19 mouse cellular contexts compared by ENCODE assay signal in the genomic region with DNA sequence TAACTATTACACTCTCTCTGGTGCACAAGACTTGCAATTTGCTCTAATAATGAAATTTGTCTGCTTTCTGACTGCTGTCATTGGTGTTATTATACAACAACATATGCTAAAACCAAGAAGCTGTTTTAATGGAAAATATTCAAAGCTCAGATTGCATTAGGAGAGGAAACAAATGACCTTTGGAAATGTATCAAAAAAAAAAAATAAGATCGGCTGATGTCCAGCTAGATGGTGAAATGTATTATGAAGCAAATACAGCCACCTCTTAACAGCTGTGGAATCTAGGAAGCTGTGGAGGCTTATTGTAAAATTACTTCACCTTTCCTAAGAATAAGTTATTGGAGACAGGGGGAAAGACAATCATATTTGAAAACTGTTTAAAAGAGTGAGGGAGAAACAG.
"Had no signal": no experiment of that assay in that cellular context is flagged by ENCODE, and none has a peak within 500 bp of the region (broad histone marks: within the 10 kb centered on the region; RNA-seq: fewer than 3 reads in every experiment).

No protein-coding gene starts in this region.

- ATAC-seq: midbrain, embryonic 13.5 days; midbrain, embryonic 15.5 days had no signal

- H3K4me2 ChIP-seq: lung, embryonic 14.5 days; midbrain, embryonic 11.5 days; midbrain, embryonic 13.5 days; midbrain, embryonic 15.5 days; neural tube, embryonic 13.5 days; neural tube, embryonic 15.5 days had no signal

- H3K9ac ChIP-seq: liver, embryonic 14.5 days; lung, embryonic 14.5 days; midbrain, embryonic 13.5 days; midbrain, embryonic 15.5 days; neural tube, embryonic 13.5 days; neural tube, embryonic 15.5 days had no signal

- H3K27ac ChIP-seq: liver, embryonic 14.5 days; macrophage; midbrain, embryonic 13.5 days; midbrain, embryonic 15.5 days; neural tube, embryonic 13.5 days; neural tube, embryonic 15.5 days had no signal

- DNase-seq: lung, embryonic 14.5 days; lung, postnatal 36 days; retina, postnatal 1 day; right cerebral cortex, adult 18-20 months; right cerebral cortex, postnatal 25 days; right cerebral cortex, postnatal 4 days; spleen, adult 18-20 months; thymus, adult 18-20 months; thymus, postnatal 14 days; thymus, postnatal 36 days had no signal

- H3K9me3 ChIP-seq: megakaryocyte, embryonic 14.5 days; midbrain, embryonic 13.5 days; midbrain, embryonic 15.5 days; neural tube, embryonic 13.5 days; neural tube, embryonic 15.5 days had no signal

- H3K36me3 ChIP-seq: midbrain, embryonic 13.5 days; midbrain, embryonic 15.5 days; neural tube, embryonic 13.5 days; neural tube, embryonic 15.5 days had no signal

- H3K27me3 ChIP-seq: megakaryocyte, embryonic 14.5 days; midbrain, embryonic 13.5 days; midbrain, embryonic 15.5 days; neural tube, embryonic 13.5 days; neural tube, embryonic 15.5 days had no signal

- H3K4me3 ChIP-seq: megakaryocyte, embryonic 14.5 days; midbrain, embryonic 13.5 days; midbrain, embryonic 15.5 days; myocyte; neural tube, embryonic 13.5 days; neural tube, embryonic 15.5 days had no signal
